Mouse (Mus musculus): ENCODE results near the gene Syne3. TPM values are rescaled to one million over a fixed set of nuclear protein-coding genes. Genes with fewer than 3 reads are reported as not detected.

The Syne3 gene
- polyA plus RNA-seq, 1 experiment from 2014 or later, result 1.3 TPM

- no peak for ATAC-seq (ENCODE audit: insufficient number of reproducible peaks, insufficient read depth, low FRiP score, low TSS enrichment, low read depth)
- H3K9me3 ChIP-seq, result no peaks in the 10 kb centered on the region
- H3K4me1 ChIP-seq, result peaks cover 40% of the 10 kb centered on the region
- no peak overlapping the region for H3K4me3 ChIP-seq
- H3K27me3 ChIP-seq, result peaks cover 4% of the 10 kb centered on the region; the same call in 1 of the 2 replicates
- H3K27ac ChIP-seq, result peak overlapping the region; percentile 76
- 39% methylated on average over 8 of the region's 8 CpGs for WGBS
- H3K9ac ChIP-seq, result no peak overlapping the region
- H3K4me2 ChIP-seq, result no peak overlapping the region
- no peaks in the 10 kb centered on the region for H3K36me3 ChIP-seq
Observed at GRCm38 (mm10) chr12:104901320-104901719, 108.3 kb downstream of the Syne3 start.

- no peaks in the 10 kb centered on the region; the same call in 1 of the 2 replicates for H3K27me3 ChIP-seq
- no peaks in the 10 kb centered on the region for H3K9me3 ChIP-seq
- H3K4me3 ChIP-seq, result no peak overlapping the region
- no peak overlapping the region for H3K4me2 ChIP-seq
- no peak overlapping the region for H3K9ac ChIP-seq
- peaks cover 40% of the 10 kb centered on the region for H3K4me1 ChIP-seq
- no peak for ATAC-seq (ENCODE audit: insufficient number of reproducible peaks, insufficient read depth, low FRiP score, low TSS enrichment, low read depth)
- WGBS, result 70% methylated on average over 3 of the region's 3 CpGs
- H3K27ac ChIP-seq, result no peak overlapping the region
- H3K36me3 ChIP-seq, result no peaks in the 10 kb centered on the region
Observed at GRCm38 (mm10) chr12:104899835-104900234, 109.8 kb downstream of the Syne3 start.

- Histone ChIP-seq H3K4me2 (no peak overlapping the region), H3K9ac (0 out of 2 replicates have a peak overlapping the region, but pooled peaks have one; percentile 40), H3K27me3 (no peaks in the 10 kb centered on the region; the same call in 1 of the 2 replicates), H3K9me3 (no peaks in the 10 kb centered on the region), H3K4me1 (peaks cover 34% of the 10 kb centered on the region), H3K36me3 (no peaks in the 10 kb centered on the region), H3K27ac (no peak overlapping the region), H3K4me3 (no peak overlapping the region)
- 63% methylated on average over 11 of the region's 11 CpGs for WGBS
- ATAC-seq (ENCODE audit: insufficient number of reproducible peaks, insufficient read depth, low FRiP score, low TSS enrichment, low read depth), result no peak
Observed at GRCm38 (mm10) chr12:104899161-104899560, 110.4 kb downstream of the Syne3 start.

- Histone ChIP-seq H3K4me2 (no peak overlapping the region), H3K4me1 (peaks cover 29% of the 10 kb centered on the region), H3K27me3 (no peaks in the 10 kb centered on the region; the same call in 1 of the 2 replicates), H3K27ac (no peak overlapping the region), H3K4me3 (no peak overlapping the region), H3K9ac (no peak overlapping the region), H3K36me3 (no peaks in the 10 kb centered on the region), H3K9me3 (no peaks in the 10 kb centered on the region)
- WGBS, result 69% methylated on average over 9 of the region's 9 CpGs
- no peak for ATAC-seq (ENCODE audit: insufficient number of reproducible peaks, insufficient read depth, low FRiP score, low TSS enrichment, low read depth)
Observed at GRCm38 (mm10) chr12:104898718-104899117, 110.9 kb downstream of the Syne3 start.

GRCm38 (mm10) chr12:104897051-104897618 is 112.5 kb downstream of the Syne3 start:
- H3K9ac ChIP-seq, result no peak overlapping the region
- H3K4me2 ChIP-seq, result no peak overlapping the region
- no peaks in the 10 kb centered on the region for H3K9me3 ChIP-seq
- H3K27me3 ChIP-seq, result no peaks in the 10 kb centered on the region; the same call in 1 of the 2 replicates
- 46% methylated on average over 8 of the region's 8 CpGs for WGBS
- H3K4me1 ChIP-seq, result peaks cover 27% of the 10 kb centered on the region
- H3K4me3 ChIP-seq, result no peak overlapping the region
- peak; percentile 38; the same call in 1 of the 2 replicates for ATAC-seq (ENCODE audit: insufficient number of reproducible peaks, insufficient read depth, low FRiP score, low TSS enrichment, low read depth)
- H3K27ac ChIP-seq, result peak overlapping the region; percentile 64
- no peaks in the 10 kb centered on the region for H3K36me3 ChIP-seq

GRCm38 (mm10) chr12:104896640-104897039 is 113.0 kb downstream of the Syne3 start:
- Histone ChIP-seq H3K9me3 (no peaks in the 10 kb centered on the region), H3K36me3 (no peaks in the 10 kb centered on the region), H3K4me1 (peaks cover 24% of the 10 kb centered on the region), H3K4me2 (no peak overlapping the region), H3K27ac (peak overlapping the region; percentile 64), H3K27me3 (no peaks in the 10 kb centered on the region; the same call in 1 of the 2 replicates), H3K4me3 (no peak overlapping the region), H3K9ac (no peak overlapping the region)
- 52% methylated on average over 16 of the region's 16 CpGs for WGBS
- peak; percentile 28; the same call in 1 of the 2 replicates for ATAC-seq (ENCODE audit: insufficient number of reproducible peaks, insufficient read depth, low FRiP score, low TSS enrichment, low read depth)

GRCm38 (mm10) chr12:104892245-104892644 is 117.4 kb downstream of the Syne3 start:
- Histone ChIP-seq H3K27ac (no peak overlapping the region), H3K27me3 (no peaks in the 10 kb centered on the region), H3K9ac (no peak overlapping the region), H3K4me1 (peaks cover 5% of the 10 kb centered on the region), H3K9me3 (no peaks in the 10 kb centered on the region), H3K4me2 (no peak overlapping the region), H3K4me3 (no peak overlapping the region), H3K36me3 (no peaks in the 10 kb centered on the region)
- ATAC-seq (ENCODE audit: insufficient number of reproducible peaks, insufficient read depth, low FRiP score, low TSS enrichment, low read depth), result no peak
- 91% methylated on average over 3 of the region's 3 CpGs for WGBS

- WGBS, result 49% methylated on average over 8 of the region's 8 CpGs
- Histone ChIP-seq H3K27me3 (no peaks in the 10 kb centered on the region), H3K9ac (no peak overlapping the region), H3K4me3 (no peak overlapping the region), H3K27ac (no peak overlapping the region), H3K4me1 (no peaks in the 10 kb centered on the region), H3K36me3 (no peaks in the 10 kb centered on the region), H3K9me3 (no peaks in the 10 kb centered on the region), H3K4me2 (no peak overlapping the region)
- no peak for ATAC-seq (ENCODE audit: insufficient number of reproducible peaks, insufficient read depth, low FRiP score, low TSS enrichment, low read depth)
Observed at GRCm38 (mm10) chr12:104890066-104890465, 119.5 kb downstream of the Syne3 start.

- no peak for ATAC-seq (ENCODE audit: insufficient number of reproducible peaks, insufficient read depth, low FRiP score, low TSS enrichment, low read depth)
- Histone ChIP-seq H3K9ac (no peak overlapping the region), H3K4me1 (no peaks in the 10 kb centered on the region), H3K4me3 (no peak overlapping the region), H3K4me2 (no peak overlapping the region), H3K36me3 (no peaks in the 10 kb centered on the region), H3K27me3 (no peaks in the 10 kb centered on the region), H3K9me3 (no peaks in the 10 kb centered on the region), H3K27ac (no peak overlapping the region)
- WGBS, result 82% methylated on average over 7 of the region's 7 CpGs
Observed at GRCm38 (mm10) chr12:104886104-104886503, 123.5 kb downstream of the Syne3 start.

- no peak overlapping the region for H3K4me2 ChIP-seq
- no peak overlapping the region for H3K4me3 ChIP-seq
- H3K9me3 ChIP-seq, result no peaks in the 10 kb centered on the region
- ATAC-seq (ENCODE audit: insufficient number of reproducible peaks, insufficient read depth, low FRiP score, low TSS enrichment, low read depth), result no peak
- no peak overlapping the region for H3K27ac ChIP-seq
- H3K36me3 ChIP-seq, result no peaks in the 10 kb centered on the region
- H3K9ac ChIP-seq, result no peak overlapping the region
- no peaks in the 10 kb centered on the region for H3K27me3 ChIP-seq
- H3K4me1 ChIP-seq, result peaks cover 6% of the 10 kb centered on the region; the same call in 1 of the 2 replicates
- WGBS, result 65% methylated on average over 5 of the region's 5 CpGs
Observed at GRCm38 (mm10) chr12:104882533-104882932, 127.1 kb downstream of the Syne3 start.

GRCm38 (mm10) chr12:104882061-104882460 is 127.5 kb downstream of the Syne3 start:
- Histone ChIP-seq H3K4me1 (peaks cover 6% of the 10 kb centered on the region; the same call in 1 of the 2 replicates), H3K27me3 (no peaks in the 10 kb centered on the region), H3K9me3 (no peaks in the 10 kb centered on the region), H3K9ac (no peak overlapping the region), H3K36me3 (no peaks in the 10 kb centered on the region), H3K27ac (no peak overlapping the region), H3K4me3 (no peak overlapping the region), H3K4me2 (no peak overlapping the region)
- WGBS, result 58% methylated on average over 2 of the region's 2 CpGs
- no peak for ATAC-seq (ENCODE audit: insufficient number of reproducible peaks, insufficient read depth, low FRiP score, low TSS enrichment, low read depth)

- Histone ChIP-seq H3K9me3 (no peaks in the 10 kb centered on the region), H3K4me2 (no peak overlapping the region), H3K27me3 (0 out of 2 replicates have a peak, but pooled peaks cover under 1% of the 10 kb centered on the region), H3K27ac (no peak overlapping the region), H3K4me3 (no peak overlapping the region), H3K4me1 (peaks cover 6% of the 10 kb centered on the region; the same call in 1 of the 2 replicates), H3K9ac (no peak overlapping the region), H3K36me3 (no peaks in the 10 kb centered on the region)
- WGBS, result 72% methylated on average over 4 of the region's 4 CpGs
- no peak for ATAC-seq (ENCODE audit: insufficient number of reproducible peaks, insufficient read depth, low FRiP score, low TSS enrichment, low read depth)
Observed at GRCm38 (mm10) chr12:104881518-104882060, 128.0 kb downstream of the Syne3 start.

All from embryonic facial prominence, embryonic 13.5 days (tissue).